Mouse (Mus musculus) macrophage (primary cell): ENCODE measurements around the gene Pcbp1. TPM values are rescaled to one million over a fixed set of nuclear protein-coding genes. Genes with fewer than 3 reads are reported as not detected.

Experiments used
- H3K27ac ChIP-seq: fragments of 350-480 bp; formaldehyde crosslinking; 2 replicates; pipeline ENCODE4 v1.9.0; 2021
- H3K36me3 ChIP-seq: fragments of 350-480 bp; formaldehyde crosslinking; 2 replicates; pipeline ENCODE4 v1.9.0; 2021; ENCODE audit errors: inconsistent target
- H3K4me3 ChIP-seq: fragments of 350-480 bp; formaldehyde crosslinking; 2 replicates; pipeline ENCODE4 v1.9.0; 2021; ENCODE audit errors: inconsistent target
- H3K79me2 ChIP-seq: fragments of 350-480 bp; formaldehyde crosslinking; 2 replicates; pipeline ENCODE4 v1.9.0; 2021; ENCODE audit errors: inconsistent target
- WGBS: methylation state at CpG from one replicate; pipeline ENCODE4 v1.1.7; 2026; ENCODE audit warnings: inconsistent platforms; ENCODE audit not compliant: missing documents; 5-methylcytosine and 5-hydroxymethylcytosine counted together
- polyA plus RNA-seq: library from polyadenylated mRNA; stranded (reverse); fragments of 250-400 nt; gene quantifications from 3 replicates; pipeline ENCODE4 v1.2.4, GENCODE M21; 2018; ENCODE audit warnings: inconsistent platforms

Pcbp1 gene
- polyA plus RNA-seq, 1 experiment from 2014 or later = 129 TPM

- 93% methylated on average over 3 of the region's 3 CpGs for WGBS
- no peaks in the 10 kb centered on the region for H3K36me3 ChIP-seq
- H3K79me2 ChIP-seq = no peaks in the 10 kb centered on the region
- no peak overlapping the region for H3K27ac ChIP-seq
- H3K4me3 ChIP-seq = no peak overlapping the region
Measured at GRCm38 (mm10) chr6:86509866-86510200, 16.3 kb downstream of the Pcbp1 start.

- H3K36me3 ChIP-seq = no peaks in the 10 kb centered on the region
- no peaks in the 10 kb centered on the region for H3K79me2 ChIP-seq
- no peak overlapping the region for H3K4me3 ChIP-seq
- 87% methylated on average over 4 of the region's 4 CpGs for WGBS
- no peak overlapping the region for H3K27ac ChIP-seq
Measured at GRCm38 (mm10) chr6:86509194-86509865, 16.8 kb downstream of the Pcbp1 start.

- H3K36me3 ChIP-seq = no peaks in the 10 kb centered on the region
- 100% methylated on average over 3 of the region's 3 CpGs for WGBS
- H3K79me2 ChIP-seq = no peaks in the 10 kb centered on the region
Measured at GRCm38 (mm10) chr6:86508736-86509135, 17.4 kb downstream of the Pcbp1 start.

GRCm38 (mm10) chr6:86507116-86507515 is 19.0 kb downstream of the Pcbp1 start:
- Histone ChIP-seq H3K79me2 (no peaks in the 10 kb centered on the region), H3K36me3 (no peaks in the 10 kb centered on the region), H3K27ac (no peak overlapping the region)

More at GRCm38 (mm10) chr6:86508736-86509135, 17.4 kb downstream of the Pcbp1 start:
- H3K27ac ChIP-seq = no peak overlapping the region
- H3K4me3 ChIP-seq = no peak overlapping the region

GRCm38 (mm10) chr6:86506309-86506708 is 19.8 kb downstream of the Pcbp1 start:
- H3K27ac ChIP-seq = no peak overlapping the region
- 97% methylated on average over 3 of the region's 3 CpGs for WGBS
- H3K4me3 ChIP-seq = no peak overlapping the region
- H3K79me2 ChIP-seq = no peaks in the 10 kb centered on the region
- no peaks in the 10 kb centered on the region for H3K36me3 ChIP-seq

More at GRCm38 (mm10) chr6:86507116-86507515, 19.0 kb downstream of the Pcbp1 start:
- no peak overlapping the region for H3K4me3 ChIP-seq

- no peak overlapping the region for H3K4me3 ChIP-seq
- WGBS = 56% methylated on average over 7 of the region's 7 CpGs
- H3K79me2 ChIP-seq = no peaks in the 10 kb centered on the region
- H3K27ac ChIP-seq = no peak overlapping the region
- no peaks in the 10 kb centered on the region for H3K36me3 ChIP-seq
Measured at GRCm38 (mm10) chr6:86505671-86506070, 20.4 kb downstream of the Pcbp1 start.

GRCm38 (mm10) chr6:86503513-86503912 is 22.6 kb downstream of the Pcbp1 start:
- Histone ChIP-seq H3K79me2 (no peaks in the 10 kb centered on the region), H3K27ac (no peak overlapping the region), H3K4me3 (no peak overlapping the region), H3K36me3 (no peaks in the 10 kb centered on the region)
- 50% methylated on average over 4 of the region's 4 CpGs for WGBS

GRCm38 (mm10) chr6:86499571-86500109 is 26.5 kb downstream of the Pcbp1 start:
- no peaks in the 10 kb centered on the region for H3K79me2 ChIP-seq
- no peaks in the 10 kb centered on the region for H3K36me3 ChIP-seq
- H3K27ac ChIP-seq = no peak overlapping the region
- 93% methylated on average over 5 of the region's 5 CpGs for WGBS
- H3K4me3 ChIP-seq = no peak overlapping the region

GRCm38 (mm10) chr6:86497942-86498732 is 28.0 kb downstream of the Pcbp1 start:
- WGBS = 75% methylated on average over 11 of the region's 11 CpGs
- Histone ChIP-seq H3K4me3 (no peak overlapping the region), H3K79me2 (no peaks in the 10 kb centered on the region), H3K36me3 (no peaks in the 10 kb centered on the region), H3K27ac (no peak overlapping the region)

GRCm38 (mm10) chr6:86497071-86497815 is 28.9 kb downstream of the Pcbp1 start:
- no peak overlapping the region for H3K27ac ChIP-seq
- no peaks in the 10 kb centered on the region for H3K79me2 ChIP-seq
- 25% methylated on average over 13 of the region's 13 CpGs for WGBS
- no peaks in the 10 kb centered on the region for H3K36me3 ChIP-seq
- no peak overlapping the region for H3K4me3 ChIP-seq

GRCm38 (mm10) chr6:86496585-86496984 is 29.5 kb downstream of the Pcbp1 start:
- Histone ChIP-seq H3K36me3 (no peaks in the 10 kb centered on the region), H3K4me3 (no peak overlapping the region)
- WGBS = 80% methylated on average over 5 of the region's 5 CpGs

GRCm38 (mm10) chr6:86496127-86496526 is 30.0 kb downstream of the Pcbp1 start:
- Histone ChIP-seq H3K36me3 (no peaks in the 10 kb centered on the region), H3K4me3 (no peak overlapping the region), H3K27ac (no peak overlapping the region), H3K79me2 (no peaks in the 10 kb centered on the region)
- 99% methylated on average over 7 of the region's 8 CpGs for WGBS

More at GRCm38 (mm10) chr6:86496585-86496984, 29.5 kb downstream of the Pcbp1 start:
- no peak overlapping the region for H3K27ac ChIP-seq
- H3K79me2 ChIP-seq = no peaks in the 10 kb centered on the region

GRCm38 (mm10) chr6:86495661-86496060 is 30.5 kb downstream of the Pcbp1 start:
- H3K79me2 ChIP-seq = no peaks in the 10 kb centered on the region
- H3K36me3 ChIP-seq = no peaks in the 10 kb centered on the region
- H3K27ac ChIP-seq = no peak overlapping the region
- no peak overlapping the region for H3K4me3 ChIP-seq
- WGBS = 93% methylated on average over 3 of the region's 3 CpGs

GRCm38 (mm10) chr6:86494767-86495166 is 31.4 kb downstream of the Pcbp1 start:
- H3K27ac ChIP-seq = no peak overlapping the region
- no peaks in the 10 kb centered on the region for H3K79me2 ChIP-seq

More at GRCm38 (mm10) chr6:86494767-86495166, 31.4 kb downstream of the Pcbp1 start:
- H3K36me3 ChIP-seq = no peaks in the 10 kb centered on the region
- no peak overlapping the region for H3K4me3 ChIP-seq
- 94% methylated on average over 2 of the region's 7 CpGs for WGBS
